Mouse (Mus musculus) ovary, postnatal 36 days (tissue): Measurements from ENCODE around the gene Cdca7.

Experiments used
- DNase-seq: peaks from one replicate; pipeline ENCODE4 v3.0.0; 2022; ENCODE audit warnings: low spot score, mixed read lengths

Cdca7 gene

DNA sequence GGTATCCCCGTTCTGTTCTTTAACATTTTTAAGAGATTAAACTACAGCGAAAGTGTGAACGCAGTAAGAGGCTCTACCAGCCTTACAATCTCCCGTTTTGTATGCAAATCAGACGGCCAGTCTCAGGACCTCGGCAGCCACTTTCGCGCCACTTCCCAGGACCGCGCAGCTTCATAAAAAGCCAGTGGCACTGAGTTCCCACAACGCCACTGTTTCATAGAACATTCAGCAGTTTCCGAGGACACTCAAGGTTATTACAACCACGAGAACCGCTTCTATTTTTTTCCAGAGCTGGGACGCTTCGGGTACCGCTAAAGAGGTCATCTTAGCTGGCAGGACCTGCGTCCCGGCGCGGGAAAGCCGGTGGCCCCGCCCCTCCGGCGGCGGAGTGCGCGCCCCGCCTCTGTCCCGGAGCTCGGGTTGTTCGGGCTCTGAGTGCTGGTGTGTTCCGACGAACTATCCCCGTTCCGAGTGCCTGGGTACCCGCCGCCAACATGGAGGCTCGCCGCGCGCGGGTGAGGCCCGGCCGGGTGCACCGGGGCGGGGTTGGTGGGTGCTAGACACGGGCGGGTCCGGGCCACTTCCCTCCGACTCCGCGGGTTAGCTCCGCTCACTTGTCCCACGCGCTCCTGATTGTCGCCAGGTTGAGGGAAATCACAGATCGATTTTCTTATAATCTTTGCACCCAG lies at the start of gene Cdca7:
Gene Cdca7, plus strand, starts transcription at position 363 of the 689 bp plus-strand sequence.
- DNase-seq, result peak; percentile 83

DNA sequence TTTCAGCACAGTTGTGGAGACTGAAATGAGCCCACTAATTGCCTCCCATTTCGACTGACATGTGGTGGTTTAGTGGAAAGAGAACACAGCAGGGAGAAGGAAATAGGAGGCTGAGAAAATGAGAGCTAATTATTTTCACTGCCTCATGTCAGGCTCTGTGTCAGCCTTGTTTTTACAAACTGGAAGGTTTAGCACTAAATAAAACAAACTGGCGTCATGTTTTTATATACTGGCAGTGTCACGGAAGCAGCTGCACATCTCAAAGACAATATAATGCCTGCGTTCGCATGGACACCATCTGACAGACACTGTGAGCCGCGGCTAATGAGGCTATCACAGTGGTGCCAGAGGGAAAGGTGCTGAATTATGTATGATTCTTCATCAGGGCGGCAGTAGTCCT lies 49.2 kb upstream of the Cdca7 start:
- no peak for DNase-seq

DNA sequence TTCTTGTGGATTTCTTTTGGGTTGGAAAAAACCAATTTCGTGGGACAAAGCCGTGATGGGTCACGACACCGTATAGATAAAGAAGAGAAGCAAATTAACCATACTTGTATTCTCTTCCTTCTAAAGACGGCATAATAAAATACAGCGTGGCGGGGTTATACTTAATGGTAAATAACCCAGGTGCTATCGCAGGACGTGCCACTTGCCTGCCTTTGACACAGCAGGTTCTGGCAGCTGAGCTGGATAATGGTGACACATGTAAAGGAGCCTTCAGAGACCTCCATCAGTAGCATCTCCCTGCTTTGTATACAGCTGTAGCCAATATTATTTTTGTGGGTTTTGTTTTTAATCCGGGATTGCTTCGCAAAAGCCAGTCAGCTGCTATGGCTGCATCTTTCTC lies 48.7 kb upstream of the Cdca7 start:
- DNase-seq, result no peak

DNA sequence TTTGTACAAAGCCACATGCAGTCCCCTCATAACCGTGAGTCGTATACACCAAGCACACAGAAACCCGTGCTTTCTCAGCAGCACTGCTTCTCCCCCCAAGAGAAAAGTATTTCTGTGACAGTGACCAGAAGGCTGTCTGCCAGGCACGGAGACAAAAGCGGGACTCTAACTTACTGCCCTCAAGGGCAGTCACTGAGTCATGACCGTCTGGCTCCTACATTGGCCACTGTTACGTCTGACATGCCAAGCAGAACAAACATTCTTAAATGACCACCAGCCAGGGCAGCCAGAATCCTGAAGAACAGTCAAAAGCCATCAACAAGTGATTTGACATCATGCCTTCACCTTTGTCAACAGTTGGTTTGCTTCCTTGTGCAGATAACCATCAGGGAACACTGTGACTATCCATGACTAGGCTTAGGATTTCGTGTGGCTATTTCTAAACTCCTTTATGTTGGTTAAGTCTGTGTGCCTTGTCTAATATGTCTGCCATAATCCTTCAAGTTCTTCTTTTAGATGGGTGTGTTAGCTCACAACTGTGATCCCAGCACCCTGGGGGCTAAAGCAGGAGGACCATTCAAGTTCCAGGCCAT lies 36.9 kb upstream of the Cdca7 start:
- peak; percentile 6 for DNase-seq

DNA sequence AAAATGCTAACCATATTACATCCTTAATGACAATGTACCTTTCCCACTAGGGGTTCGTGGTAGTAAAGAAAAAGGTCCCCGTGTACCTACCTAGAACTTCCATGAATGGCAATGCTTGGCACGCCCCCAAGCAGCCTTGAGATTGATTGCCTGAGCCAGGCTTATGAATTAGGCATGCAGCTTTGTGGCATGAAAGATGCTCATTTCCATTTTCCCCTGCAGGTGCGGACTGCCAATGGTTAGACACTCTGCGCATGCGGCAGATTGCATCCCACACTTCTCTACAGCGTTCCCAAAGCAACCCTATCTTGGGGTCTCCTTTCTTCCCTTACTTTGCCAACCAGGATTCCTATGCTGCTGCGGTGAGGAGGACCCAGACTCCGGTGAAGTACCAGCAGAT lies 34.9 kb upstream of the Cdca7 start:
- DNase-seq, result no peak

DNA sequence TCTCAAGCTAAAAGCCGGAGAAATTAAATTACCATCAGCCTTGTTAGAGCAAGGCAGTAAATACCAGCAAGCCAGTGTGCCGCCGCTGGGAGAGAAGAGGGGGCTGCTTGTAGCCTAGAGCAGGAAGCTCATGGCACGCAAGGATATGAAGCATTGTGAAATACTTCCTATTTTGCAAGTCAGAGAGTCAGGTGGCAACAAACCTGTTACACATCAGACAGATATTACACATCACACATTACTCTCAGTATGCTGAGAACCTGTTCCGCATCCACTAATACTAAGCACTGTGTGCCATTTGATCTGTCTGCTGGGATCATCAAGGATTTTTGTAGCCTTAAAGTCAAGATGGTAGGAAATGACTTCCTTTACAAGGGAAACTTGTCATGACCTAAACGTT lies 33.1 kb upstream of the Cdca7 start:
- DNase-seq, result no peak

DNA sequence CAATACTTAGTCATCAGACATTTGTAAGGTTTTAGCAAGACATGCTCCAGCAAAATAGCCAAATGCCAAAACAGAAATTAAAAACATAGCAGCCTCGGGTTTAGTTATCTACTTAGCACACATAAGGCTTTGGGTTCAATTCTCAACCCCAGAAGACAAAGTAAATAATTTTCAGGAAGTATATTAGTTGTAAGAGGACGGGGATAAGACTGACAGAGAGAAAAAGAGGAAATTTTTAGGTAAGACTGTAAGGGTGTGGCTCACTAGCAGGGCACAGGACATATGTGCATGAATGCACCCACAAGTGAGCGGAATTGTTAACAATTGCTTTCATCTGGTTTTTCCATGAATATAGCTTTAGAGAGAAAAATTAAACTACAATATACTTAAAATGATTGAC lies 32.0 kb upstream of the Cdca7 start:
- no peak for DNase-seq

DNA sequence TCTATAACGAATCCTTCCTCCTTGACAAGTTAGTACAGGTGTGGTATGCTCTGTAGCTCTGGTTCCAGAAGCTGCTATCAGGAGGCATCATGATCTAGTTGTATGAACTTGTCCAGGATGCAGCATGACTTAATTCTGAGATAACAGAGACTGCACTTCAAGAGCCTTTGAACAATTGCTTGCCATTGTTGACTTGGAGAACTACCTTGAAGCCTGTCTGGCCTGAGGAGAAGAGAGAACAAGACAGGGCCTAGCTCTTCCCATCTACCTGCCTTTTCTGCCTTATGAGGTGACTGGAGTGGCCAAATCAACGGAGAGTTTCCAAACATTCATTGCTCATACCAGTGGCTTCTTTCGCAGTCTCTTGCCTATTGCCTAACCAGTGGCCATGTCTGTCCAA lies 29.9 kb upstream of the Cdca7 start:
- no peak for DNase-seq

DNA sequence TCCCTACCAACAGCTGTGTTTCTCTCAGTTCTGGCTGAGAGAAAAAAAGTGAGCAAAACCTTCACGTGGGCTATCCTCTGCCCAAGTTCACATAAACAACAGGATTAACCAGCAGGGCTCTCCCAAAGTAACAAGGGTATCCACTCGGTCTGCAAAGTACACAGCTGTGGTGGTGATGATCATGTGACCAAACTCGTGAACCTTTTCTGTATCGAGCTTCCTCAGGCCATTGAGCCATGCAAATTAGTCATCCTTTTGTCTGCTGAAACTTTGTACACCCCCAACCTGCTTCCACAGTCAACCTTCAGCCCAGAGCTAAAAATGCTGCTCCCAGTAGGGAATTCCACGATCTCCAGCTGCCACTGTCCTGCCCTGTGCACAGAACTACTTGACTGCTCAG lies 29.3 kb upstream of the Cdca7 start:
- no peak for DNase-seq

DNA sequence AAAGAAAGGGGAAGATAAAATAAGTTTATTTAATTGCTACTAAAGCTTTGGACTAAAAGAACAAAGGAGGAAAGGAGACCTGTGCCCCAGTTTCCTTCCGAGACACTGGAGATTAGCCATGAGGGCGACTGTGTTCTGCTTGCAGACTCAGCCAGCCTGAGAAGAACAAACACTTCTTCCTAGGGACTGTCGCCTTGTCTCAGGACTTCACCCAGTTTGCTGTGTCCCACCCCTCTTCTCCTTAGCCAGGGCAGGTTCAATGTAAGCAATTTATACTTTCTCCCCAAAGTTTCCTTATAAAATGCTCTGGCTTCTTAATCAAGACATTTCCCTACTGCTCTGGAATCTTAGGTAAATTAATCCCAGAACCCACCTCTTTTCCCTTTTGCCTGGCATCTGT lies 22.4 kb upstream of the Cdca7 start:
- DNase-seq, result no peak

DNA sequence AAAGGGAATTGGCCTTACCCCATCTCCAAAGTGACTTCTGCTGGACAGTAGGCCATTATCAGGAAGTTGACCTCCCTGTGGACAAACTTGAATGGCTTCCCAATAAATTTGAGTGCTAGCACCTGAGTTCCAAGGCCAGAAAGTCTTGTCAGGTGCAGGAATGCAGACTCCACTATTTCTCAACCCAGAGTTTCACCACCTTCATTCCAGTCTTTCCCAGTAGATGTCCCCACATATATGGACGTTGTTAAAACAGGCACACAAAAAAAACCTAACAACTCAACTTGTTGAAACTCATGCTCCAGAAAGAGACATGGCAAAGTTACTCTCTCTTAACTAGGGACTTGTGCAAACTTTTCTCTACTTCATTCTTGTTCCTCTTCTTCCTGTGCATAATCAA lies 19.8 kb upstream of the Cdca7 start:
- no peak for DNase-seq

DNA sequence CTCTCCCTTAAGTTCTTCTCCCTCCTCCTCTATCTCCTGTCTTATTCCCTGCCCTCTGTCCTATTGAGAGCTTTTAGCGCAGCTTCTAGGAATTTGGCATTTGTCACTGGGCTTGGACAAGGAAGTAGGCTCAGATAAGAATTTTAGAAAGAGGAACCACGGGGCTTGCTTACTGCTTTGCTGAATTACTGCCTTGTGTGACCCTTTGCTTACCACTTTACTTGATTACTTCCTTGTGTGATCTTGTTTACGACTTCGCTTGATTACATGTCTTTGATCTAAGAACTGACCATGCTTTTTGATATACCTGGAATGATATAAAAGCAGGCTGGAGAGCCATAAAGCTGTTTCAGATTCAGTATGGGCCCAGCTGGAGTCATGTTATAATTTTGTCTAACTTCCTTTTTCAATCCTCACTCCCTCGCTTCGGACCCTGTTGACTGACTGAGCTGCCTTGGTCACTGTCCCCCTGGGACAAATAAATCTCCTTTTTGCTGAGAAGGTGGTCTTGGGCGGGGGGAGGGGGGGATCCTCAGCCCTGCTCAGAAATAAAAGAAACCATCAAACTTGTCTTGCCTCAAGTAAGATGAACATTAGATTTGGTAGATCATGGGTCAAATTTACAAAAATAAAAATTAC lies 11.5 kb upstream of the Cdca7 start:
- DNase-seq, result no peak

DNA sequence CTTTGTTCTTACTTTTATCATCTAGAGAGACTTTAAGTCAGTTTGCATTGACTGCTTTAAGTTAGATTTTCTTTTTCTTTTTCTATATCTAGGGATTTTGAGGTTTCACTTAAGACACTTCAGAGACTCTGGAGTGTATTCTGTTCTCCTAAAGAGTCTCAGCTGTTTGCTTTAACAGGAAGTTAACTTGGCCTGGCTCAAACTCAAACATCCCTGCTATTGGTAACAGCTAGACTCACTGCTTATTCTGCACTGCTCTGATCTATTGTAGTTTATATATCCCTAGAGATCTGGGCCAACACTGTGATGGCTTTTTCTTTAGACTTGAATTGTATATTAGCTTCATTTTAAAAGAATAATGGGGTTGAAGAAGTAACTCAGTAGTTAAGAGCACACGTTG lies 8.4 kb upstream of the Cdca7 start:
- DNase-seq, result no peak

DNA sequence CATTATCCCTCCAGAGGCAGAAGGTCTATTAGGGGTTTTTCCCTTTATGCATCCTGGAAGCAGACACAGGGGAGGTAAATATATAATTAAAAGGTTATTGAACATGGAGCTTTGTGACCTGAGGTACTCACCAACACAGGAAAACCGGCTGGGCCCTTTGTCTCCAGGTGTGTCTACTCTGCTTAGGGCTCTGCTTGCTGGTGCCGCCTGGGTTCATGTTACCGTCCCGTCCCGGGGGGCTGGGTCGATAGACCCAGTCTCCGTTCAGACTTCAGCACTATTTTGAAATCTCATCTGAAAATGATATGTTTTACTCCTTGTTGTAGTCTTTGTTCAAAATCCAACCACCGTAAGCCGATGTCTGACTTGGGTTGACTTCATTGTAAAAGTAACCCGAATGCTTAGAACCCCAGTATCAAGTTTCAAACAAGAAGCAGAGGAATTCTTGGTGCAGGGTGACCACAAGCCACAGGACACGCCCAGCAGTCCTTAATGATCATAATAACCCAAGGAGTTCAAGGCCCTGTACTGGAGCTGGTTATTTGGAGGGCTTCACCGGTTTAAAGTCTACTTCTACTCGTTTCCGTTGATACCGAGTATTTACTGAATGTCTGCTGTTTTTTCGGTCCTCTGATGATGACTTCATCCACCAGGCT lies 4.4 kb upstream of the Cdca7 start:
- DNase-seq, result no peak

DNA sequence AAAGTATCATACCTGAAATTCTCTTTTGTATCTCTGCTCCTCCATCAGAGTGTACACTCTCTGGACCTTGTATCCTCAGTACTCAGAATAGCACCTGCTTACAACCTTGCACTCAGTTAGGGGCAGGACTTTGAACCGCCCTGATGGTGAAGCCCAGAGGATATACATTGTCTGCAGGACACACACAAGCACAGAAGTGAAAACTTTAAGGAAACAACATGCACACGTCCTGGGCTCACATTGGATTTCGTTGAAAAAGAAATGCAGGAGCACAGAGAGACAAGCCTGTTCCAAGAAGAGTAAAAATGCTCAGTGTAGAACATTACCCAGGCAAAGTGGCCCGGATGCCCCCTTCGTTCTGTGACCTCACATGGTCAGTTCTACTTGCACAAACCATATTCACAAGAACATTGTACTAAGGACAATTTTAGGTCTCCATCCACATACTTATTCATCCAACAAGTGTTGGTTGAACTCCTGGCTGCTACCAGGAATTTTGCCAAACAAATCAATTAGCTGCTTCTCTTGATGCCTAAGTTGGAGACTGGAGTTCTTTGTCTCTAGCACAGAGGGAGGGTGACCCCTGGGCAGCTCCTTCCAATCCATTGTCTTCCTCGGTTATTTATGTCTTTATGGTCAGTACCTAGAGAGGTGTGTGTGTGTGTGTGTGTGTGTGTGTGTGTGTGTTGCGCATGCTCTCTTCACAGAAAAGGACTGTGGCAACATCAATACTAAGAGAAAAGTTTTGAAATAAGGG lies 1.2 kb upstream of the Cdca7 start:
- no peak for DNase-seq

DNA sequence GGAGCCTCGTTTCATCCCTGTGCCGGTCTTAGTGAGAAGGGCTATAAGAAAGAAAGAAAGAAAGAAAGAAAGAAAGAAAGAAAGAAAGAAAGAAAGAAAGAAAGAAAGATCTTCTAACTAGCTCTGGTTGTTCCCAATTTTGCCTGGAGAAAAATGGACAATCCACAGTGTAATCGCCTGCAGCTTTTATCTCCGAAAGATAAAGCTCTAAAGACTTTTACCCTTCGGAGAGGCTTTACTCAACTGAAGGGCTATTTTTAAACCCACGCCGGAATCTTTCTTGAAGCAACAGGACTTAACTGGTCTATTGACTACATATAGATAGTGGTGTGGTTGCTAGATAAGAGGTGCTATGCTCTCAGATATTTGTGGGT lies 549 bp upstream of the Cdca7 start:
- DNase-seq, result no peak

DNA sequence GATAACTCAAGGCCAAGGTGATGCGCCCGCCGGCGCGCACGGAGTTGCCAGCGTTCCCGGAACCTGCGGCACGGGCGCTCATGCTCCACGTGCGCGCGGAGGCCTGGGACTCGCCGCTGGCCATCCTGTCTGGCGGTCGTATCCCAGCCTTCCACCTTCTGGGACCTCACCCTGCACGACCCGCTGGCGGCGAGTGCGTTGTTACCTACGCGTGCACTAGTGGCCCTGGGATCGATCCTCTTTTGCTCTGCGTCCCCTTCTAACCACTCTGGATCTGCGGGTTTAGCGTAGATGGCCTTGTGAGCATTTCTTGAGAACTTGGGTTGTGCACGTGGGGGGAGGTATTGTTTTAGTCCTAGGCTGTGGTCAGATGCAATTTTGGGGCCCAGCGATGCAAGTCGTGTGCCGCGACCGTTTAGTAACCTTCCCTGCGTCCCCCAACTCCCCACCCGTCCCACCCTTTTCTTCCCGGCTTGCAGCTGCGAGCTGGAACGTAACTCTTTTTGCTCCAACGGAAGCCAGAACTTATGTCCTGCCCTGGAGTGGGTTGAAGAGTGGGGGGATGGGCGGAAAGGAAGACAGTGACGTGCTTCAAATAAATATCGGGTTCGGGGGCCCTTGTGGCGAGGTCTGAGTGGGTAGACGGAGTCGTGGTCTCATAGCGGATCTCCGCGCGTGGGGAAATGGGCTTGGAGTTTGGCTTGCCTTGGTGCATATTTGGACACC lies 690 bp downstream of the Cdca7 start:
- peak; percentile 13 for DNase-seq

DNA sequence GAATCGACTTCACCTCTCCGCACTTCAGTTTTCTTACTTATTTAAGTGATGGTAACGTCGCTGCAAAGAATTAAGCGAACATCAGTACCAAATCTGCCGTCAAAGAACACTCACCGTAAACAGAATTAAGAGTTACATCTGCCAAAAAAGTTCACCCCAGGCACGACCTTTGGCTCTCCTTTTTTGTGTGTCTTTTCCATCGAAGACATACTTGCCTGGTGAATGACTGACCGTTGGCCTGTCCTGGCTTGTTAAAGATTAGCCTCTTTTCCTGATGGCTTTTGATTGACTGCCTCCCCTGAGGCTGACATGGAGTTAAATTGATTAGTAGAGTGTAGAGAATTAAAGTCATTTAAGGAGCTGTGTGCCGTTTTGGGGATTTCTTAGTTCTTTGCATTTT lies 1.3 kb downstream of the Cdca7 start:
- DNase-seq, result no peak

DNA sequence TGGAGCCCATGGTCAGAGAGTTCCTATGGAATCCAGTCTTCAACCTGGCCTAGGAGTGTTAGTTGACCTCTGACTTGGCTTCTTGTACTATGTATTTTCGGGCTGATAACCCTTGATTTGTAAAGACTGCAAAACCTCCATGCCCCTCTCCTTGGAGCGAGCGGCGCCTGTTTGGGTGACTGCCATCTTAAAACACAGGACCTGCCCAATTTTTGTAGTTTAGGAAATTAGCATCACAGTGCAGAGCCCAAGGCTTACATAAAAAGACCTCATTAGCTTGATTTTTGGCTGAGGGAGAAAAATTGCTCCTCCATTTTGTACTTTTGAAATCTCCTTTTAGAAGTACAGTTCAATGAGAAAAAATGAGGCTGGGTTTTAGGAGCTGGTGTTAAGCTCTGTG lies 2.2 kb downstream of the Cdca7 start:
- DNase-seq, result no peak

DNA sequence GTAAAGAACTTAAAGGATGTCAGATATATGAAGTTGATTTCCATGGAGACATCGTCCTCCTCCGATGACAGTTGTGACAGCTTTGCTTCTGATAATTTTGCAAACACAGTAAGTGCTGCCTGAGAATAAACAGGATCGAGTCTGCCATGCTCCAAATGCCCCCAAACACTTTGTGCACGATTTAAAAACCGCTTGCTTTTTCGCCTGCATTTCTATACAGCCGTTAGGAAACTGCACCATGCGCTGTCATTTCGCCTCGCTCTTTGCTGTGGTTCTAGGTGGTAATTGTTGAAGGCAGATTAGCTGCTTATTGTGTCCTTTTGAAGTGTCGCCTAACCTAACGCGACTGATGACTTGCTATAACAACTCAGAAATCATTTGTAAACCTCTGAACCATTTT lies 3.0 kb downstream of the Cdca7 start:
- no peak for DNase-seq

DNA sequence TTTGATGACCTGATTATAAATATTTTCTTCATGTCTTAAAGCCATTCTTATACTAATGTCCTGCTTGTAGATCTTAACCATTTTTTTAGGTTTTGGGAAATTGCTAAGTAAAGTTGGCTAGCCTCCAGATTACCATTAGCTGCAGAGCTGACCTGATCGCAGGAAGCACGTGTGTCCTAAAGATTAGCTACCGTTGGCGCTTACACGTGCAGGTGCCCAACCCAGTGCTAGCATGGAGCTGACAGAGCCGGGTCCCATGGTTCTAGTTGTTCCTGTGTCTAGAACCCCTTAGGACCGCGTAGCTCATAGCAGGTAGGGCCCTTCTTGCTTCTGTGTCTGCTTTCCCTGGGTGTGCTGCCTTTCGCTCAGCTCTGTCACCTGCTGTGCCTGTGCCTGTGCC lies 3.9 kb downstream of the Cdca7 start:
- no peak for DNase-seq

DNA sequence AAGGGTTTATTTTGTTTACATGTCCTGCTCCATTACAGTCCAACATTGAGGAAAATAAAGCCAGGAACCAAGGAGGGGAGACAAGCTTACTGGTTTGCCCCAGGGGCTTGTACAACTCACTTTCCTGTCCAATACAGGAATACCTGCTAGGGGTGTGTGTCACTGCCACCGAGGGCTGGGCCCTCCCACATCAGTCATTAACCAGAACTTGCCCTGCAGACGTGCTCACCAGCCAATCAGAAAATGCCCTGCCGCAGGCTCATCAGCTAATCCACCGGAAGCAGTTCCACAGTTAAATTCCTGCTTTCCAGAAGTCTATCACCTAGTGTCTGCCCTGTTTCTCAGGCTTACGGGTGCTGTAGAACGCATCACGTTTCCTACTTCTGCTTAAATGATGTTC lies 15.7 kb downstream of the Cdca7 start:
- DNase-seq, result no peak
